Mouse (Mus musculus) kidney, postnatal 14 days (tissue): ENCODE measurements at regions not wholly inside any gene's neighbourhood (a gene's known extent, or its start where the extent isn't known, plus 50 kb on each side); places are given as distances from the start of the nearest gene placed in this dataset.

Experiments used
- DNase-seq: peaks from one replicate; pipeline ENCODE4 v3.0.0; 2022; ENCODE audit warnings: mixed read lengths

DNA sequence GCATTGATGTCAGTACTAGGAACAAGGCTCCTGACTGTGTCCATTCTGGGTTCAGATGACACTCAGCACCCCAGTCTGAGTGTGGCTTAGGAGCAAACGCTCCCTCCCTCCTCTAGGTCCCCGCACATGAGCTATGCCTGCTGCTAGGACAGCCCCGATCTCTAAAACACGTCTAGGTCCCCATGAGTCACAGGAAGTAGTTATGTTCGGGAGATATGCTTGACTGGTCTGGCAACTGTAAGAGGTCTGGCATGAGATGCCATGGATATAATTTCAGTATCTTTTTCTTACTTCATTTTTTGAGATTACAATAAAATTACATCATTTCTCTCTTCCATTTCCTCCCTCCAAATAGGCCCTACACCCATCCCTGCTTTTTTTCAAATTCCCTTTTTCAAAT is 792.1 kb downstream of the Kcnj2 start:
- DNase-seq, result no peak

DNA sequence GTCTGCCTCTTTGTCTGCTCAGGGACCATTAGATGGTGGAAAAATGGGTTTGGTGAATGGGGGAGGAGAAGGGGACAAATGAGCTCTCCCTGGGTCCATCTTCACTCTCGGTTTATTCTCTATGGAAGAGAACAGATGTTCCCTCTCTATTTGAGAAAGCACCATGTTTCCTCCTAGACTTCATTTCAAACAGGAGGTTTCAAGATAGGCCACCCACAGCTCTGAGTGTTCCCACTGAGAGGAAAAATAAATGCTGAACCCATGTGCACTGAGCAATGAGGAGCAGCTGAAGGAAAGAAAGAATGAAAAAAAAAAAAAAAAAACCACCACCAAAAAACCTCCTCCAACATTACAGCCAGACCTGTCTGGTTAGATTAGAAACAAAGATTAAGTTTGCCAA is 799.2 kb downstream of the Kcnj2 start:
- no peak for DNase-seq

- no peak for DNase-seq
These were observed 809.4 kb downstream of the Kcnj2 start for GRCm38 (mm10) chr11:111875406-111875805.

DNA sequence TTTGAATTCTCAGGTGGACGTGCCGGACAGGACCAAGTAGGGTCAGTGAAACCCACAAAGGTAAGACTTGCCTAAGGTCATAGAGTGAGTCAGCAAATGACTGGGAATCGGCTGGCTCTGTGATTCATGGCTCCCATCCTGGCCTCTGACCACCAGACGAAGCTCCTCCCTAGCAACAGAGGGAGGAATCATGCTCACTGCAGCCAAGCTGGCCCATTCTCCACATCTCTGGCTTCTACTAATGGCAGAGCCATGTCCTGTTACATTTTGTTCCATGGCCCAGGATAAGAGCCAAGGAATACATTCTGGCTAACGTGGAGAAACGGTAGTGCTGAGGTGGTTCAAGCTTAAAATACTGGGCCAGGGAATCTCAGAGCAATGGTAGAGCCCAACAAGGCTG is 814.2 kb downstream of the Kcnj2 start:
- no peak for DNase-seq

- DNase-seq, result no peak
These were observed 824.1 kb downstream of the Kcnj2 start for GRCm38 (mm10) chr11:111890026-111890425.

- DNase-seq, result no peak
These were observed 827.9 kb downstream of the Kcnj2 start for GRCm38 (mm10) chr11:111893861-111894260.

DNA sequence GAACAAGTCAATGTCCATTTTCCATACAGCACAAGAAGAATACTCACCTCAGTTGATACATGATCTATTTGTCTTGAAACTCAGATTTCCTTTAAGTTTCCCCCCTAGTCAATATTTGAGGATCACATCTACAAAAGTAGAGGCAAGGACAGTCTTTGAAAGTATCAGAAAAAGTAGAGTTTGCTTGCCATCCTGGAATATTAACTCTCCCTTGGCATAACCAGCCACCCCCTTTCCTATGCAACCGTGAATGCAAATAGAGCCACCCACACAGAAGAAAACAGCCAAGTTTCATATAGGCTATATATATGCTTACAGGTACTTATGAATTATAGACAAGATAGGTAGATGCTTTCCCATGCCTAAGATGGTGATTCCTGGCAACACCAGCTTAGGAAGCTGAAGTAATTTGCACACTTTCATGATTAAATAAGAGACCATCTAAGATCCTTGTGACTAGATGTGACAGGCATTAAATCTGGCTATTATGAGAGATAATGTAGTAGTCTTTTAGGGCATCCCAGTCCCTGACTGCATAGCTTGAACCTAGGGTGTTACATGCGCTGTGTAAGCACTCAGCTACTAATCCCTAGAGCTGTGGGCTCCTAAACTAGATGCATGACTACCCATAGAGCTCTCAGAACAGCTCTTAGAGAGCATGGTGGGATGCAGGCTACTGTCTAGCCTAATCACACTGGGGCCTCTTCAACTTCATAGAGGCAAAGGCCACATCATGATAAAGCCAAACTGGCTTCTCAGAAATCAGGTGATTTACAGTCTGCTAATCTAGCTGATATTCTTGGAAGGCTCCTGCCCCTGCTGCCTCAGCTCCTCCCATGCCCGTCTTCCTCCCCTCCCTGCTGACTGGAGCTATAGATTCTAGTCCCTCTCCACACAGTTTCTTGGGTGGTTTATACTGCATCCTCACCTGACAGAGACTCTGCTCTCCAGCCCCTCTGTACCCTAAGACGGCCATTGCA is 829.5 kb downstream of the Kcnj2 start:
- no peak for DNase-seq

GRCm38 (mm10) chr11:111897001-111897400 is 831.0 kb downstream of the Kcnj2 start:
- no peak for DNase-seq

DNA sequence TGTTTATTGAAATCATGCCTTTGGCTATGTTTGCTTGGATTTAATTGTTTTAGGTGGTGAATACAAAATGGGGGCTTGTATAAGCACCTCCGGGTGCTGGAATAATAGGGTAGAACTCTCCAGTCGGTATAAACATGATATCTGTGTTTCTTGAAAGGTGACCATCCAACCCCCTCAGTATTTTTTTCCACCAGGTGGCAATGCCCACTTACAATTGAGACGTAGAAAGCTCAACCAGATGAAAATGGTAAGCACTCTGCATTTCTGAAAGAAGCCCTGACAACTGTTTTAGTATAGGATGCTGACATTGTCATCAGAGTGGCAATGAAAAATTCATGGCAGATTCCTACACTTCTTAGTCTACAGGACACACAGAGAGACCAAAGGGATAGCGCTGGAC is 838.1 kb downstream of the Kcnj2 start:
- peak; percentile 12 for DNase-seq

- DNase-seq, result no peak
These were observed 847.9 kb downstream of the Kcnj2 start for GRCm38 (mm10) chr11:111913891-111914290.

DNA sequence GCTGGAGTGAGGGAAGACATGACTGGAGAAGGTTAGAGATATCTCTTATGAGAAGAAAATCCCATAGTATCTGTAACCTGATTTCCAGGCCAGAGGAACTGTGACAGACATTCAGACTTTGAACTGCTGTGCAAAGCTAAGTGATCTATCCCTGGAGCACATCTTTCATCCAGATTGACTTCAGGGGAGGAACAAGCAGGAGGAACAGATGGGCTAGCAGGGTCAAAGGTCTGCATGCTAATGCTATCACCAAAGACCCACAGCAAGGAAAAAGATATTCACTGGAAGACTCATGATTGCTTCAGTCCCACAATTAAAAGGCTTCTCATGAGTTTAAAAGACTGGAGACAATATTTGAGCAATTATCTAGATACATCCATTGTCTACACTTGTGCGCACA is 855.7 kb upstream of the Sox9 start:
- no peak for DNase-seq

DNA sequence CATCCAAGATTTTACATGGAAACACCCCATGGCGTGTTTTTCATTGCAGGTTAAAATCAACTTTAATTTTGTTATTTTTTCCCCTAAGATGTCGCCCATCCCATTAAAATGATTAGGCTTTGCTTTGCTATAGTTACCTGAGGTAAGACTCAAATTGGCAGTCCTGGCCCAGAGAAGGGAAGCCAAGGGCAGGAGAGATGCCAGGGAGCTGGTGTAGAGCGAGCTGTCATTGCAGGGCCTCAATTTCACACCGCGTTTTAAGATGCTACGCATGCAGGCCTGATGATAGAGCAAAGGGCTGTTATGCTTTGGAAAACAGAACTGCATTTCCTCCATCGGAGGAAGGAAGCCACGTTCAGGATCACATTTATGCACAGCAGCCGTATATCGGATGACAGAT is 852.7 kb upstream of the Sox9 start:
- DNase-seq, result no peak

- no peak for DNase-seq
These were observed 850.0 kb upstream of the Sox9 start for GRCm38 (mm10) chr11:111932052-111932451.

DNA sequence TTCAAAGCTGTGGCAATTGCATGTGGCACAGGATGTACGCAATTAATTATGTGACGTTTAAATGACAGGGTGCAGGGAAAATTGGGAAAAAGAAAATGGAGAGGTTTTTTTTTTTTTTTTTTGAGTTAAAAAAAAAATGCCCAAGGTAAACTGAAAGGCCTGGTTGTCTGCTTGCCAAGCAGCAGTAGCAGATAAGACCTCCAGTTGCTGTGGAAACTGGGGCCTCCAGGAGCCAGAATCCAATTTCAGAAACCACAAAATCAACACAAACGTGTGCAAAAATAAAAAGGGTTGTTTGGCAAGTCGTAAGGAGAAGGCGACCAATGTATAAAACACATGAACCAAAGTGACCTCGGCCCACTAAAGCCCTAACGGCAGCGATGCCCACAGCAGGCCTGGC is 837.7 kb upstream of the Sox9 start:
- no peak for DNase-seq

- no peak for DNase-seq
These were observed 836.2 kb upstream of the Sox9 start for GRCm38 (mm10) chr11:111945806-111946205.

GRCm38 (mm10) chr11:111947671-111948070 is 834.4 kb upstream of the Sox9 start:
- peak; percentile 7 for DNase-seq

DNA sequence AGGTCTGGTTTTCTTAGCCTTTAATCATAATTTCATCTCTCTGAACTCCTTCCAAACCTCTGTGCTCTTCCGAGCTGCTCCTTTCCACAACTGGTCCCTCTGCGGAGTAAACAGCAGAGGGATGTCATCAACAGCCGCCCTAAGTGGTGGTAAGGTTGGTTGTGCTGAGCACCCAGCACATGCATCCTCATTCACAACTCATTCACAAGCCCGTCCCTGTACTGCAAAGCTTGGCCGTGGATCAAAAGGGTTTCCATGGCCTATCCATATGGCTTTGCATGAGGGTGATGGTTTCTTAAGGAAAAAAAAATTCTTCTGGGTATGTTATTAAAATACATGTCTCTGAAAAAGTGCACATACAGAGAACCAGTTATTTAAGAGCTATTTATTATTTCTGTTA is 828.6 kb upstream of the Sox9 start:
- no peak for DNase-seq

DNA sequence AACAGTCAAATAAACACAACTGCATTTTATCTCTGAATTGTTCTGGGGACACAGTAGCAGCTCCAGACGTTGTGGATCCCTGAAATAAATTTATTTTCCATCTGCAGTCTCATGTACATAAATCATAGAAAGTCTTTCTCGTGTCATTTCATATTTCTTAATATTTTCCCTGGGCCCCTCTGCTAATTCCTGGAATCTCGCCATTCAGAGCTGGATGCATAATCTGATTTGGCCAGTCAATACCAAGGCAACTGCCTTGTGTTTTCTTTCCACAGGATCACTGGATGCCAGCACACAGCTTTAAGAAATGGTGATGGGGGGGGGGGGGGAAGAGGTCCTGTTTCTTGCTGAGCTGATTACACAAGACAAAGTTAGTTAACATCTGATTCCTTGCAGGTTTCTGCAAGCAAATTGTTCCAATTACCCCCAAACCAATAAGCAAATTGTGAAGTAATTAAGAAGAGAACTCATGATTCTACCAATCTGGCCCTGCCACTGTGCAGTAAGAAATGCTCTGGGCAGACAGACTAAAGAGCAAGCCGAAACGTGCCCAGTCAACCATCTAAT is 824.2 kb upstream of the Sox9 start:
- DNase-seq, result no peak

GRCm38 (mm10) chr11:111961047-111961837 is 820.8 kb upstream of the Sox9 start:
- DNase-seq, result no peak

DNA sequence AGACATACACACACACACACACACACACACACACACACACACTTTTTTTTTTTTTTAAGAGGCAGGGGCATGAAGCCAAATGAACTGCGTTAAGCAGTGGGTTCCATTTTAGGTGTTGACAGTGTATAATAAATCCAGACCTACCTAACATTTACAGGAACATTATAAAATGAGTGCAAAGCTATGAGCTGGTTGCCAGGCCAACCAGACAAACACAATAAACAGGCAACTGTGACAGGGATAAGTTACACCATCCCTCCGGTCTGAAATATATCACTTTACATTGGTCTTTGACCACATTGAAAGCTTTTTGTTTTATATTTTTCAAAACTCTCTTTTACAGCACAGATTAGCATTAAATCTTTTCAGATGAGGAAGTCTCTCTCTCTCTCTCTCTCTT is 820.2 kb upstream of the Sox9 start:
- no peak for DNase-seq

DNA sequence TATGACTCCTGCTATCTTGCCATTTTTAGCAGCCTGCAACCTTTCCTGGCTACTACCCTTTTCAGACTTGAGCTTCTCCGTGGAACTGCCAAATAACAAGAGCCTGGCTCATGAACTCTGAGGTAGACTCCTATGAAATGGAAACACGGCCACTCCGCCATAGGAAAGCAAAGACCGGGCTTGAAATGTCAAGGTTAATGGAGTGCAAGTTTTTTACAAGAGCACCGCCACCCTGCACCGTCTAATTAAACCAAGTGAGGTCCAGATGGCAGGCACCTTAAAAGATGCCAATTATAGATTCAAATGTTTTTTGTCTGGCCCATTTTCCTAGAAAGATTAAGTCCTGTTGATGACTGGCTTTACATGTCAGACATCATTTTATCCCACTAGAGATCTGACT is 818.0 kb upstream of the Sox9 start:
- no peak for DNase-seq

GRCm38 (mm10) chr11:111966401-111966800 is 815.6 kb upstream of the Sox9 start:
- no peak for DNase-seq

DNA sequence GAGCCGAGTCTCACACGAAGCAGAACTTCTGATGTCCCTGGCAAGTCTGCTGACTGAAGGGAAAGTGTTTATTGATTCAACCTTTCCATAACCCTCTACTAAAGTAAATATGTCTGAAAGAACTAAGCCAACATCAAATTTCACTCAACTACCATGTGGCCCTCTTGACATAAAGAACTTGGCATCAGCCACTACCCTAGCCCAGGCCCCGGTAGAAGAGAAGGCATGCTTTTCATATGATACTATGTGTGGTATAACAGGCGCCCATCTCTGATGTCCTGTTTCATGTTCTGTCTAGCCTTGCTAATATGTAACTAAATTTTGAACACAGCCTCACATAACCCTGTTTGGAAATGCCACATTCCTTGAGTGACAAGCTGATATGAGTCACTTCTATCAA is 811.0 kb upstream of the Sox9 start:
- no peak for DNase-seq

DNA sequence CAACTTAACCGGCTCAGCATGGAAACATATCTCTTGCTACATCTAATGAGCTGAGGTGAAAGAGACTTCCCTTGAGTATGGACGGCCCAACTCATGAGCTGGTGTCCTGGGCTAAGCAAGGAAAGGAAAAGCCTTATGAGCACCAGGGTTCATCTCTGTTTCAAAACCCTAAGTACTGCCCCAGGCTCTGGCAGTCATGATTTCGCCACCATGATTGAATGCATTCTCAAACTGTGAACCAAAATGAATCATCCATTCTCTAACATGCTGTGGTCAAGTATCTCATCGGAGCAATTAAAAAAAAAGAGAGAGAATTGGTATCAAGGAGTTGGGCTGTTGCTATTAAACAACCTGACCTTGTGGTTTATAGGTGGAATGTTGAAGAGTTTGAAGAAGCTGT is 803.4 kb upstream of the Sox9 start:
- DNase-seq, result no peak
